ENCODE assay signal across 8 mouse cellular contexts in genomic region chr9:56868292-56868691, GRCm38 (mm10). TPM values are rescaled to one million over a fixed set of nuclear protein-coding genes. Genes with fewer than 3 reads are reported as not detected.
A peak's percentile ranks its signal among the peaks of the same experiment; 100 is the strongest.
DNase-seq lines count a peak whose midpoint lies in the region; ATAC-seq lines count a peak whose summit lies in the region.
"Had no signal": no experiment of that assay in that cellular context is flagged by ENCODE, and none has a peak within 500 bp of the region (broad histone marks: within the 10 kb centered on the region; RNA-seq: fewer than 3 reads in every experiment).

No protein-coding gene starts in this region.

- H3K9me3 ChIP-seq in midbrain, embryonic 10.5 days (replicated peaks) = no peaks in the 10 kb centered on the region
- no peaks in the 10 kb centered on the region for H3K9me3 ChIP-seq in midbrain, embryonic 11.5 days (ENCODE audit: control insufficient read depth, low read length)
- no peaks in the 10 kb centered on the region for H3K9me3 ChIP-seq in heart, embryonic 15.5 days (replicated peaks)
- no peaks in the 10 kb centered on the region for H3K9me3 ChIP-seq in midbrain, embryonic 15.5 days
- H3K9me3 ChIP-seq: liver, embryonic 13.5 days had no signal

- H3K36me3 ChIP-seq in midbrain, embryonic 10.5 days = no peaks in the 10 kb centered on the region
- no peaks in the 10 kb centered on the region for H3K36me3 ChIP-seq in midbrain, embryonic 11.5 days (ENCODE audit: control insufficient read depth, insufficient read depth, low read length)
- no peaks in the 10 kb centered on the region for H3K36me3 ChIP-seq in heart, embryonic 15.5 days
- no peaks in the 10 kb centered on the region for H3K36me3 ChIP-seq in midbrain, embryonic 15.5 days (replicated peaks)
- H3K36me3 ChIP-seq: liver, embryonic 13.5 days had no signal

- no peak for DNase-seq in midbrain, embryonic 10.5 days (ENCODE audit: low spot score)
- no peak for DNase-seq in midbrain, embryonic 11.5 days (ENCODE audit: low spot score, missing footprints)
- DNase-seq in layer of hippocampus, adult 9-11 months = peak; percentile 82
- no peak for DNase-seq in spleen, postnatal 36 days (ENCODE audit: low spot score in 2 of 2)
- DNase-seq in Muller cell, postnatal 12 days (ENCODE audit: inconsistent ontology term) = no peak
- DNase-seq: liver, embryonic 13.5 days had no signal

- no peak overlapping the region for H3K9ac ChIP-seq in midbrain, embryonic 11.5 days (ENCODE audit: low read length)
- peak overlapping the region; percentile 75 for H3K9ac ChIP-seq in heart, embryonic 15.5 days
- no peak overlapping the region for H3K9ac ChIP-seq in midbrain, embryonic 15.5 days
- H3K9ac ChIP-seq: liver, embryonic 13.5 days had no signal

- no peak for ATAC-seq in midbrain, embryonic 11.5 days (ENCODE audit: low FRiP score)
- peak; percentile 73 for ATAC-seq in heart, embryonic 15.5 days (replicated peaks; ENCODE audit: insufficient number of reproducible peaks, insufficient read depth, low FRiP score, low read depth)
- ATAC-seq in midbrain, embryonic 15.5 days (replicated peaks) = peak; percentile 82

- H3K27ac ChIP-seq in midbrain, embryonic 10.5 days (replicated peaks) = peak overlapping the region; percentile 24; the same call in 1 of the 2 replicates
- no peak overlapping the region for H3K27ac ChIP-seq in midbrain, embryonic 11.5 days (ENCODE audit: low read depth, low read length)
- H3K27ac ChIP-seq in heart, embryonic 15.5 days = peak overlapping the region; percentile 91
- peak overlapping the region; percentile 48 for H3K27ac ChIP-seq in midbrain, embryonic 15.5 days
- H3K27ac ChIP-seq: liver, embryonic 13.5 days had no signal

- H3K4me1 ChIP-seq in midbrain, embryonic 10.5 days = peaks cover 36% of the 10 kb centered on the region
- H3K4me1 ChIP-seq in midbrain, embryonic 11.5 days (ENCODE audit: control insufficient read depth, insufficient read depth, low read length) = peaks cover 5% of the 10 kb centered on the region; the same call in 1 of the 2 replicates
- H3K4me1 ChIP-seq in heart, embryonic 15.5 days (replicated peaks) = peaks cover 86% of the 10 kb centered on the region
- H3K4me1 ChIP-seq in midbrain, embryonic 15.5 days = peaks cover 14% of the 10 kb centered on the region

- H3K4me3 ChIP-seq in midbrain, embryonic 10.5 days = no peak overlapping the region
- no peak overlapping the region for H3K4me3 ChIP-seq in midbrain, embryonic 11.5 days (ENCODE audit: low read depth, low read length)
- peak overlapping the region; percentile 63 for H3K4me3 ChIP-seq in heart, embryonic 15.5 days
- no peak overlapping the region for H3K4me3 ChIP-seq in midbrain, embryonic 15.5 days
- H3K4me3 ChIP-seq: liver, embryonic 13.5 days had no signal

- 63% methylated on average over 6 of the region's 6 CpGs for WGBS in midbrain, embryonic 10.5 days
- 53% methylated on average over 6 of the region's 6 CpGs for whole genome bisulfite sequencing in midbrain, embryonic 11.5 days
- WGBS in heart, embryonic 15.5 days = 18% methylated on average over 6 of the region's 6 CpGs
- 36% methylated on average over 6 of the region's 6 CpGs for WGBS in midbrain, embryonic 15.5 days

- H3K27me3 ChIP-seq in midbrain, embryonic 10.5 days (ENCODE audit: low read depth, poor library complexity, severe bottlenecking) = peaks cover 52% of the 10 kb centered on the region
- H3K27me3 ChIP-seq in midbrain, embryonic 11.5 days (ENCODE audit: control insufficient read depth, insufficient read depth, low read length) = peaks cover 6% of the 10 kb centered on the region; the same call in 1 of the 2 replicates
- H3K27me3 ChIP-seq in heart, embryonic 15.5 days = no peaks in the 10 kb centered on the region
- H3K27me3 ChIP-seq in midbrain, embryonic 15.5 days (replicated peaks) = peaks cover 24% of the 10 kb centered on the region

- no peak overlapping the region for H3K4me2 ChIP-seq in midbrain, embryonic 11.5 days
- H3K4me2 ChIP-seq in heart, embryonic 15.5 days = peak overlapping the region; percentile 67
- 0 out of 2 replicates have a peak overlapping the region, but pooled peaks have one; percentile 10 for H3K4me2 ChIP-seq in midbrain, embryonic 15.5 days
- H3K4me2 ChIP-seq: liver, embryonic 13.5 days had no signal

RNA-seq across cellular contexts. Expression of gene Cspg4, which starts 3.5 kb away (rescaled TPM):
- polyA plus RNA-seq in midbrain, embryonic 10.5 days (2016; fragmentation: Nextera tagmentation; extraction: Ambion mirVana) = 0.91 and 1.7 TPM in 2 replicates
- 1.1 and 1.4 TPM in 2 replicates for polyA plus RNA-seq in midbrain, embryonic 11.5 days (2014; fragmentation: Nextera tagmentation; extraction: Ambion mirVana)
- polyA plus RNA-seq in heart, embryonic 15.5 days (2015; fragmentation: Nextera tagmentation; extraction: Ambion mirVana) = 28.9 and 38.3 TPM in 2 replicates
- polyA plus RNA-seq in midbrain, embryonic 15.5 days (2015; fragmentation: Nextera tagmentation; extraction: Ambion mirVana) = 7.6 and 8.2 TPM in 2 replicates

RNA-seq across cellular contexts. Expression of gene Odf3l1, which starts 3.8 kb away (rescaled TPM):
- polyA plus RNA-seq in midbrain, embryonic 10.5 days (2016; fragmentation: Nextera tagmentation; extraction: Ambion mirVana) = not detected in 2 replicates
- not detected in 2 replicates for polyA plus RNA-seq in midbrain, embryonic 11.5 days (2014; fragmentation: Nextera tagmentation; extraction: Ambion mirVana)
- 0.38 and 0.62 TPM in 2 replicates for polyA plus RNA-seq in heart, embryonic 15.5 days (2015; fragmentation: Nextera tagmentation; extraction: Ambion mirVana)
- polyA plus RNA-seq in midbrain, embryonic 15.5 days (2015; fragmentation: Nextera tagmentation; extraction: Ambion mirVana) = not detected in 2 replicates
- polyA plus RNA-seq: liver, embryonic 13.5 days had no signal

RNA-seq across cellular contexts. Expression of gene Snx33, which starts 59.9 kb away (rescaled TPM):
- polyA plus RNA-seq in midbrain, embryonic 10.5 days (2016; fragmentation: Nextera tagmentation; extraction: Ambion mirVana) = 8.0 and 8.4 TPM in 2 replicates
- polyA plus RNA-seq in midbrain, embryonic 11.5 days (2014; fragmentation: Nextera tagmentation; extraction: Ambion mirVana) = 4.8 and 4.9 TPM in 2 replicates
- polyA plus RNA-seq in heart, embryonic 15.5 days (2015; fragmentation: Nextera tagmentation; extraction: Ambion mirVana) = 7.0 and 9.5 TPM in 2 replicates
- polyA plus RNA-seq in midbrain, embryonic 15.5 days (2015; fragmentation: Nextera tagmentation; extraction: Ambion mirVana) = 3.0 TPM in 2 replicates
